Mouse (Mus musculus) right cerebral cortex, postnatal 10 days (tissue): ENCODE measurements around the gene Bud13.
A peak's percentile ranks its signal among the peaks of the same experiment; 100 is the strongest.

ENCODE experiments used
- DNase-seq, 2 experiments: peaks; one replicate each; pipeline ENCODE4 v3.0.0; 2021; ENCODE audit warnings: low spot score in 2 of 2

Gene Bud13

GRCm38 (mm10) chr9:46337852-46338291 is 55.1 kb downstream of the Bud13 start:
- peak; percentile 79 to 90 for DNase-seq

GRCm38 (mm10) chr9:46338384-46338783 is 55.6 kb downstream of the Bud13 start:
- peak in 1 of 2 experiments; percentile 32 for DNase-seq

- DNase-seq: peak in 1 of 2 experiments; percentile 21
Measured at GRCm38 (mm10) chr9:46339051-46339652, 56.3 kb downstream of the Bud13 start.

GRCm38 (mm10) chr9:46345887-46346665 is 63.3 kb downstream of the Bud13 start:
- no peak for DNase-seq
